In genomic region chr5:66368966-66369365, GRCm38 (mm10) we compare ENCODE assay signal across 8 mouse cellular contexts.
DNase-seq lines count a peak whose midpoint lies in the region; ATAC-seq and TF ChIP-seq lines count a peak whose summit lies in the region.

No protein-coding gene starts in this region.

- H3K27me3 ChIP-seq in lung, postnatal 0 days (replicated peaks; ENCODE audit: insufficient read depth, low read length), result no peaks in the 10 kb centered on the region

- no peaks in the 10 kb centered on the region for H3K4me1 ChIP-seq in lung, postnatal 0 days (ENCODE audit: insufficient read depth, low read depth, low read length)

- H3K9ac ChIP-seq in lung, postnatal 0 days (replicated peaks; ENCODE audit: low read depth), result no peak overlapping the region

- no peak overlapping the region for H3K27ac ChIP-seq in lung, postnatal 0 days (ENCODE audit: low read length)

- WGBS in lung, postnatal 0 days, result 43% methylated on average over 7 of the region's 7 CpGs

- no peak for TF ChIP-seq EP300 in lung, postnatal 0 days (IDR thresholded peaks at IDR 0.05)

- no peak overlapping the region for H3K4me3 ChIP-seq in lung, postnatal 0 days (ENCODE audit: low read depth, low read length)

- peak; percentile 95 for TF ChIP-seq CTCF in lung, postnatal 0 days (IDR thresholded peaks at IDR 0.05)

- DNase-seq in CD4-positive, CD25-positive, alpha-beta regulatory T cell, adult 2 months (ENCODE audit: low read depth, low spot score), result peak; percentile 73
- peak; percentile 15 for DNase-seq in ovary, postnatal 10 days (ENCODE audit: low spot score)
- DNase-seq in ovary, adult 18-20 months (ENCODE audit: low spot score), result no peak
- DNase-seq in cerebellum, postnatal 10 days, result peak; percentile 84 to 86
- DNase-seq in gastrocnemius, postnatal 10 days, result peak; percentile 65
- DNase-seq in lung, postnatal 0 days (ENCODE audit: low spot score), result peak; percentile 74
- DNase-seq in retina, postnatal 1 day, result peak; percentile 75

- no peaks in the 10 kb centered on the region for H3K9me3 ChIP-seq in lung, postnatal 0 days (ENCODE audit: low read length)

- ATAC-seq in CD4-positive, CD25-positive, alpha-beta regulatory T cell, adult 4 months, result no peak
- no peak for ATAC-seq in lung, postnatal 0 days

- H3K4me2 ChIP-seq in lung, postnatal 0 days (replicated peaks; ENCODE audit: low read depth, low read length), result no peak overlapping the region

- peaks cover 5% of the 10 kb centered on the region; the same call in 1 of the 2 replicates for H3K36me3 ChIP-seq in lung, postnatal 0 days (ENCODE audit: insufficient read depth, low read length)
